Comparison of ENCODE assay signal across 22 mouse cellular contexts in genomic region chr7:98580441-98580840, GRCm38 (mm10).
DNase-seq lines count a peak whose midpoint lies in the region; ATAC-seq and TF ChIP-seq lines count a peak whose summit lies in the region.
"Had no signal": no experiment of that assay in that cellular context is flagged by ENCODE, and none has a peak within 500 bp of the region (broad histone marks: within the 10 kb centered on the region; RNA-seq: fewer than 3 reads in every experiment).

No protein-coding gene starts in this region.

- no peaks in the 10 kb centered on the region for H3K27me3 ChIP-seq in kidney, postnatal 0 days (ENCODE audit: insufficient read depth, low read length)
- H3K27me3 ChIP-seq in thymus, adult 2 months (ENCODE audit: control insufficient read depth, insufficient read depth, low read length) = no peaks in the 10 kb centered on the region
- H3K27me3 ChIP-seq: embryonic facial prominence, embryonic 12.5 days; hindbrain, embryonic 13.5 days; intestine, embryonic 15.5 days; liver, embryonic 15.5 days; neural tube, embryonic 12.5 days; stomach, embryonic 15.5 days had no signal

- H3K27ac ChIP-seq in kidney, postnatal 0 days = 0 out of 2 replicates have a peak overlapping the region, but pooled peaks have one; percentile 15
- no peak overlapping the region for H3K27ac ChIP-seq in thymus, adult 2 months (ENCODE audit: control insufficient read depth, insufficient read depth, low read length)
- H3K27ac ChIP-seq in brown adipose tissue, adult 24 weeks (replicated peaks; ENCODE audit: low read depth, low read length) = 0 out of 2 replicates have a peak overlapping the region, but pooled peaks have one; percentile 7
- H3K27ac ChIP-seq: embryonic facial prominence, embryonic 12.5 days; heart, adult 2 months; hindbrain, embryonic 13.5 days; intestine, embryonic 15.5 days; liver, embryonic 15.5 days; neural tube, embryonic 12.5 days; stomach, embryonic 15.5 days had no signal

- 49% methylated on average over 7 of the region's 7 CpGs for WGBS in kidney, postnatal 0 days
- WGBS in thymus, adult 2 months = 80% methylated on average over 7 of the region's 7 CpGs

- no peak for TF ChIP-seq POLR2A in thymus, adult 2 months (IDR thresholded peaks at IDR 0.05; ENCODE audit: control insufficient read depth, extremely low read depth, insufficient read depth, low read length, poor library complexity)

- H3K4me2 ChIP-seq in kidney, postnatal 0 days (ENCODE audit: low read length) = no peak overlapping the region
- H3K4me2 ChIP-seq: embryonic facial prominence, embryonic 12.5 days; hindbrain, embryonic 13.5 days; intestine, embryonic 15.5 days; liver, embryonic 15.5 days; neural tube, embryonic 12.5 days; stomach, embryonic 15.5 days had no signal

- no peak for TF ChIP-seq CTCF in kidney, postnatal 0 days (IDR thresholded peaks at IDR 0.05; ENCODE audit: low read depth)
- no peak for TF ChIP-seq CTCF in thymus, adult 2 months (IDR thresholded peaks at IDR 0.05; ENCODE audit: borderline replicate concordance, control insufficient read depth, extremely low read depth, insufficient read depth, low read length, poor library complexity)

- H3K9ac ChIP-seq in kidney, postnatal 0 days (ENCODE audit: low read depth, low read length) = no peak overlapping the region
- H3K9ac ChIP-seq: embryonic facial prominence, embryonic 12.5 days; hindbrain, embryonic 13.5 days; intestine, embryonic 15.5 days; liver, embryonic 15.5 days; neural tube, embryonic 12.5 days; stomach, embryonic 15.5 days had no signal

- DNase-seq in kidney, postnatal 0 days (ENCODE audit: low spot score) = peak; percentile 31
- DNase-seq in kidney, adult 18-20 months = no peak
- peak; percentile 2 for DNase-seq in thymus, postnatal 4 days
- DNase-seq in thymus, adult 2 months = no peak
- DNase-seq in cerebellum, adult 9-11 months = no peak
- no peak for DNase-seq in right cerebral cortex, postnatal 36 days (ENCODE audit: low spot score in 2 of 2)
- DNase-seq: adrenal gland, postnatal 36 days; cerebellum, adult 11-12 months; cerebellum, postnatal 14 days; gastrocnemius, postnatal 36 days; layer of hippocampus, adult 9-11 months; midbrain, embryonic 14.5 days; right cerebral cortex, postnatal 4 days; thymus, postnatal 36 days had no signal

- ATAC-seq in kidney, postnatal 0 days (replicated peaks; ENCODE audit: low FRiP score, low read depth) = no peak
- ATAC-seq: intestine, embryonic 15.5 days had no signal

- H3K4me1 ChIP-seq in kidney, postnatal 0 days (replicated peaks; ENCODE audit: insufficient read depth, low read length) = 0 out of 2 replicates have a peak, but pooled peaks cover 8% of the 10 kb centered on the region
- H3K4me1 ChIP-seq in thymus, adult 2 months (replicated peaks; ENCODE audit: control insufficient read depth, insufficient read depth, low read length) = peaks cover 10% of the 10 kb centered on the region
- H3K4me1 ChIP-seq in brown adipose tissue, adult 24 weeks (ENCODE audit: control insufficient read depth, insufficient read depth, insufficient read length, low read length) = peaks cover 15% of the 10 kb centered on the region; the same call in 1 of the 2 replicates
- H3K4me1 ChIP-seq: hindbrain, embryonic 13.5 days; intestine, embryonic 15.5 days; liver, embryonic 15.5 days; neural tube, embryonic 12.5 days; stomach, embryonic 15.5 days had no signal

- H3K9me3 ChIP-seq in kidney, postnatal 0 days (replicated peaks; ENCODE audit: low read length) = no peaks in the 10 kb centered on the region
- H3K9me3 ChIP-seq: embryonic facial prominence, embryonic 12.5 days; hindbrain, embryonic 13.5 days; intestine, embryonic 15.5 days; liver, embryonic 15.5 days; neural tube, embryonic 12.5 days; stomach, embryonic 15.5 days had no signal

- no peaks in the 10 kb centered on the region for H3K36me3 ChIP-seq in kidney, postnatal 0 days (ENCODE audit: insufficient read depth, low read length)
- no peaks in the 10 kb centered on the region for H3K36me3 ChIP-seq in thymus, adult 2 months (ENCODE audit: control insufficient read depth, insufficient read depth, low read length)
- H3K36me3 ChIP-seq: embryonic facial prominence, embryonic 12.5 days; hindbrain, embryonic 13.5 days; intestine, embryonic 15.5 days; liver, embryonic 15.5 days; neural tube, embryonic 12.5 days; stomach, embryonic 15.5 days had no signal

- no peak overlapping the region for H3K4me3 ChIP-seq in kidney, postnatal 0 days (replicated peaks; ENCODE audit: low read depth, low read length)
- no peak overlapping the region for H3K4me3 ChIP-seq in thymus, adult 2 months (ENCODE audit: control insufficient read depth, insufficient read depth, low read length)
- H3K4me3 ChIP-seq in brown adipose tissue, adult 24 weeks (ENCODE audit: insufficient read depth, low read depth, low read length) = no peak overlapping the region
- H3K4me3 ChIP-seq: embryonic facial prominence, embryonic 12.5 days; heart, adult 2 months; hindbrain, embryonic 13.5 days; intestine, embryonic 15.5 days; liver, embryonic 15.5 days; neural tube, embryonic 12.5 days; stomach, embryonic 15.5 days had no signal

Comparison
In these comparisons a context has a peak if more than half of its experiments do, and no peak if none do; other contexts are left out.
1. DNase-seq: peak in kidney, postnatal 0 days (single experiment) and thymus, postnatal 4 days (single experiment); none in kidney, adult 18-20 months (single experiment), thymus, adult 2 months (single experiment), cerebellum, adult 9-11 months (single experiment) and right cerebral cortex, postnatal 36 days (0 of 2).